Comparison of ENCODE assay signal across 13 mouse cellular contexts in the genomic region with DNA sequence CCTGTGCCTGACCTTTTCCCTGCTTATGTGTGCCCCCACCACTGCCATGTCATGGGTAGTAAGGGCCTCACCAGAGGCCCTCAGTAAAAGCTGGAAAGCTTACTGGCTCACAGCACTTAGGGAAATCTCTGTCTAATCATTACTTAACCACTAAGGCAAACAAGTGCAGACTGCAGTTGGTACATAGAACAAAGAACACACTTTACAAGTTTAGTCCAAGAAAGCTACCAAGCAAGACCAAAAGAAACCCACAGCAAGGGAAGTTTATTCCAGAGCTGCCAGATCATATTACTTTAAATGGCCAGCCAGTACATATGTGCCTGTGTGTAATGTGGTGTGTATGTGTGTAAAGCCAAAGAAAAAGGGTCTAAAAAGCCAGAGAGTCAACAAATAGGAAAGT. TPM values are rescaled to one million over a fixed set of nuclear protein-coding genes. Genes with fewer than 3 reads are reported as not detected.
DNase-seq lines count a peak whose midpoint lies in the region; ATAC-seq and TF ChIP-seq lines count a peak whose summit lies in the region.
"Had no signal": no experiment of that assay in that cellular context is flagged by ENCODE, and none has a peak within 500 bp of the region (broad histone marks: within the 10 kb centered on the region; RNA-seq: fewer than 3 reads in every experiment).

No protein-coding gene starts in this region.

- H3K4me3 ChIP-seq in liver, adult 2 months (ENCODE audit: insufficient read depth, low read depth, low read length), result no peak overlapping the region
- H3K4me3 ChIP-seq in intestine, embryonic 16.5 days (ENCODE audit: low read length), result no peak overlapping the region
- no peak overlapping the region for H3K4me3 ChIP-seq in stomach, embryonic 14.5 days (ENCODE audit: low read depth, low read length)
- no peak overlapping the region for H3K4me3 ChIP-seq in gastrocnemius, adult 2 months
- no peak overlapping the region for H3K4me3 ChIP-seq in forebrain, embryonic 12.5 days (replicated peaks)
- H3K4me3 ChIP-seq: megakaryocyte, embryonic 14.5 days had no signal

- peaks cover 31% of the 10 kb centered on the region for H3K4me1 ChIP-seq in liver, adult 2 months (ENCODE audit: control insufficient read depth, insufficient read depth, low read length)
- peaks cover 9% of the 10 kb centered on the region for H3K4me1 ChIP-seq in intestine, embryonic 16.5 days (ENCODE audit: control insufficient read depth, insufficient read depth, low read length)
- peaks cover 11% of the 10 kb centered on the region for H3K4me1 ChIP-seq in stomach, embryonic 14.5 days (ENCODE audit: control insufficient read depth, insufficient read depth, low read length)
- H3K4me1 ChIP-seq in forebrain, embryonic 12.5 days, result peaks cover 13% of the 10 kb centered on the region

- H3K9ac ChIP-seq in liver, adult 2 months (ENCODE audit: low read depth, low read length), result peak overlapping the region; percentile 37; the same call in 1 of the 2 replicates
- H3K9ac ChIP-seq in intestine, embryonic 16.5 days (ENCODE audit: low read depth, low read length), result peak overlapping the region; percentile 30; the same call in 1 of the 2 replicates
- H3K9ac ChIP-seq in stomach, embryonic 14.5 days (replicated peaks; ENCODE audit: low read depth, low read length), result no peak overlapping the region
- no peak overlapping the region for H3K9ac ChIP-seq in forebrain, embryonic 12.5 days

- ATAC-seq in intestine, embryonic 16.5 days, result peak; percentile 87
- ATAC-seq in stomach, embryonic 14.5 days (ENCODE audit: insufficient number of reproducible peaks, insufficient read depth, low FRiP score, low read depth), result peak; percentile 69
- ATAC-seq in forebrain, embryonic 12.5 days (ENCODE audit: low FRiP score), result no peak

- peaks cover 4% of the 10 kb centered on the region; the same call in 1 of the 2 replicates for H3K36me3 ChIP-seq in liver, adult 2 months (ENCODE audit: control insufficient read depth, insufficient read depth, low read length)
- H3K36me3 ChIP-seq in intestine, embryonic 16.5 days (ENCODE audit: control insufficient read depth, insufficient read depth, low read length), result 0 out of 2 replicates have a peak, but pooled peaks cover 2% of the 10 kb centered on the region
- H3K36me3 ChIP-seq in stomach, embryonic 14.5 days (ENCODE audit: control insufficient read depth, insufficient read depth, low read length), result peaks cover 8% of the 10 kb centered on the region; the same call in 1 of the 2 replicates
- H3K36me3 ChIP-seq in forebrain, embryonic 12.5 days (replicated peaks), result peaks cover 11% of the 10 kb centered on the region; the same call in 1 of the 2 replicates

- 0 out of 2 replicates have a peak overlapping the region, but pooled peaks have one; percentile 7 for H3K4me2 ChIP-seq in intestine, embryonic 16.5 days (ENCODE audit: low read depth, low read length)
- H3K4me2 ChIP-seq in stomach, embryonic 14.5 days (replicated peaks; ENCODE audit: low read depth, low read length), result no peak overlapping the region
- H3K4me2 ChIP-seq in forebrain, embryonic 12.5 days, result no peak overlapping the region

- no peaks in the 10 kb centered on the region for H3K9me3 ChIP-seq in intestine, embryonic 16.5 days (ENCODE audit: control insufficient read depth, low read length)
- H3K9me3 ChIP-seq in stomach, embryonic 14.5 days (ENCODE audit: control insufficient read depth, low read depth, low read length), result no peaks in the 10 kb centered on the region
- no peaks in the 10 kb centered on the region for H3K9me3 ChIP-seq in forebrain, embryonic 12.5 days
- H3K9me3 ChIP-seq: megakaryocyte, embryonic 14.5 days had no signal

- H3K27ac ChIP-seq in liver, adult 2 months (replicated peaks; ENCODE audit: insufficient read depth, low read depth, low read length), result peak overlapping the region; percentile 98
- peak overlapping the region; percentile 93 for H3K27ac ChIP-seq in intestine, embryonic 16.5 days (ENCODE audit: low read length)
- peak overlapping the region; percentile 48; the same call in 1 of the 2 replicates for H3K27ac ChIP-seq in stomach, embryonic 14.5 days (ENCODE audit: low read length)
- no peak overlapping the region for H3K27ac ChIP-seq in gastrocnemius, adult 2 months
- no peak overlapping the region for H3K27ac ChIP-seq in forebrain, embryonic 12.5 days

- TF ChIP-seq POLR2A in liver, adult 2 months (IDR thresholded peaks at IDR 0.05; ENCODE audit: extremely low read depth, insufficient read depth, low read length), result no peak

- TF ChIP-seq CTCF in liver, adult 2 months (IDR thresholded peaks at IDR 0.05; ENCODE audit: low read depth, low read length), result no peak
- TF ChIP-seq CTCF in gastrocnemius, adult 2 months (IDR thresholded peaks at IDR 0.05), result no peak

- intact Hi-C loops in gastrocnemius, adult 2 months (cut with DNase I), result no loop called here

- H3K27me3 ChIP-seq in liver, adult 2 months (ENCODE audit: control insufficient read depth, insufficient read depth, low read length), result no peaks in the 10 kb centered on the region
- no peaks in the 10 kb centered on the region for H3K27me3 ChIP-seq in intestine, embryonic 16.5 days (replicated peaks; ENCODE audit: control insufficient read depth, insufficient read depth, low read length)
- no peaks in the 10 kb centered on the region for H3K27me3 ChIP-seq in stomach, embryonic 14.5 days (ENCODE audit: control insufficient read depth, insufficient read depth, low read length)
- no peaks in the 10 kb centered on the region for H3K27me3 ChIP-seq in forebrain, embryonic 12.5 days
- H3K27me3 ChIP-seq: megakaryocyte, embryonic 14.5 days had no signal

- peak; percentile 88 for DNase-seq in liver, adult 2 months (ENCODE audit: extremely low read depth, low read depth, low spot score)
- no peak for DNase-seq in liver
- DNase-seq in kidney, postnatal 14 days, result peak; percentile 59
- no peak for DNase-seq in ovary, postnatal 36 days (ENCODE audit: low spot score)
- no peak for DNase-seq in gastrocnemius, adult 2 months
- DNase-seq: cerebellum, adult 9-11 months; gastrocnemius, postnatal 36 days; left cerebral cortex, postnatal 4 days; right cerebral cortex, postnatal 4 days had no signal

- H3K79me2 ChIP-seq in liver, adult 2 months (ENCODE audit: control insufficient read depth, insufficient read depth, low read length), result peaks cover 39% of the 10 kb centered on the region

RNA-seq across cellular contexts. Expression of a gene that starts 6.3 kb away (rescaled TPM):
- 6.6 and 8.9 TPM in 2 replicates for total RNA-seq in liver, adult 2 months (2014; rRNA removed)
- 7.2 and 8.0 TPM in 2 replicates for polyA plus RNA-seq in liver, adult 2 months (2012; rRNA removed)
- polyA plus RNA-seq in intestine, embryonic 16.5 days (2015; fragmentation: Nextera tagmentation; extraction: Ambion mirVana), result 15.9 and 17.2 TPM in 2 replicates
- 26.3 and 27.5 TPM in 2 replicates for polyA plus RNA-seq in stomach, embryonic 14.5 days (2014; fragmentation: Nextera tagmentation; extraction: Ambion mirVana)
- 10 to 100 TPM; 14.6 to 15.6 TPM for total RNA-seq in gastrocnemius, adult 2 months (2021)
- polyA plus RNA-seq in forebrain, embryonic 12.5 days (2016; fragmentation: Nextera tagmentation; extraction: Ambion mirVana), result 22.3 and 26.3 TPM in 2 replicates

RNA-seq across cellular contexts. Expression of a gene that starts 47.8 kb away (rescaled TPM):
- total RNA-seq in liver, adult 2 months (2014; rRNA removed), result 3.8 TPM in 2 replicates
- 1.0 and 1.4 TPM in 2 replicates for polyA plus RNA-seq in liver, adult 2 months (2012; rRNA removed)
- polyA plus RNA-seq in intestine, embryonic 16.5 days (2015; fragmentation: Nextera tagmentation; extraction: Ambion mirVana), result 15.2 and 18.4 TPM in 2 replicates
- polyA plus RNA-seq in stomach, embryonic 14.5 days (2014; fragmentation: Nextera tagmentation; extraction: Ambion mirVana), result 18.8 and 22.8 TPM in 2 replicates
- 1 to 10 TPM; 2.9 to 3.3 TPM for total RNA-seq in gastrocnemius, adult 2 months (2021)
- polyA plus RNA-seq in forebrain, embryonic 12.5 days (2016; fragmentation: Nextera tagmentation; extraction: Ambion mirVana), result 21.0 and 25.5 TPM in 2 replicates

Comparison
In these comparisons a context has a peak if more than half of its experiments do, and no peak if none do; other contexts are left out.
1. DNase-seq: peak in liver, adult 2 months (single experiment) and kidney, postnatal 14 days (single experiment); none in liver (single experiment), ovary, postnatal 36 days (single experiment) and gastrocnemius, adult 2 months (single experiment).
2. H3K27ac ChIP-seq: peak in liver, adult 2 months (single experiment), intestine, embryonic 16.5 days (single experiment) and stomach, embryonic 14.5 days (single experiment); none in gastrocnemius, adult 2 months (single experiment) and forebrain, embryonic 12.5 days (single experiment).
3. H3K9ac ChIP-seq: peak in liver, adult 2 months (single experiment) and intestine, embryonic 16.5 days (single experiment); none in stomach, embryonic 14.5 days (single experiment) and forebrain, embryonic 12.5 days (single experiment).